Mouse (Mus musculus): ENCODE measurements around the gene Spaca4. TPM values are rescaled to one million over a fixed set of nuclear protein-coding genes. Genes with fewer than 3 reads are reported as not detected.

Gene Spaca4
- total RNA-seq, 2 experiments from 2014 or later: not detected

- DNase-seq: no peak
- intact Hi-C loops (cut with DNase I): no loop called here
Observed at GRCm38 (mm10) chr7:45678513-45678912, 47.1 kb downstream of the Spaca4 start.

- DNase-seq: no peak
- intact Hi-C loops (cut with DNase I): no loop called here
Observed at GRCm38 (mm10) chr7:45677627-45678295, 47.9 kb downstream of the Spaca4 start.

Other genes with a start within 250 kb of the Spaca4 start
- gene Tulp2, start 243.9 kb downstream of the Spaca4 start, total RNA-seq (2021): under 1 TPM in 1 of 2 experiments, not detected in 1; 0.16 TPM
- gene Gm45808, start 239.0 kb downstream of the Spaca4 start, total RNA-seq (2021): 1 to 10 TPM; 5.4 to 5.8 TPM
- 1 to 10 TPM; 7.6 to 7.7 TPM for gene Dhdh, start 237.0 kb downstream of the Spaca4 start, total RNA-seq (2021)
- gene Nucb1, start 215.4 kb downstream of the Spaca4 start, total RNA-seq (2021): 100 to 1,000 TPM; 140 to 148 TPM
- 10 to 100 TPM; 32.0 to 32.9 TPM for gene Ppp1r15a, start 199.5 kb downstream of the Spaca4 start, total RNA-seq (2021)
- 1 to 10 TPM; 2.7 to 3.2 TPM for gene Plekha4, start 199.5 kb downstream of the Spaca4 start, total RNA-seq (2021)
- gene Hsd17b14, start 170.9 kb downstream of the Spaca4 start, total RNA-seq (2021): under 1 TPM; 0.41 to 0.67 TPM
- 100 to 1,000 TPM; 232 to 235 TPM for gene Bcat2, start 155.7 kb downstream of the Spaca4 start, total RNA-seq (2021)
- not detected for gene Fgf21, start 110.3 kb downstream of the Spaca4 start, total RNA-seq (2021)
- gene Fut1, start 108.5 kb downstream of the Spaca4 start, total RNA-seq (2021): not detected
- under 1 TPM in 1 of 2 experiments, not detected in 1; 0.30 TPM for gene Izumo1, start 104.0 kb downstream of the Spaca4 start, total RNA-seq (2021)
- 10 to 100 TPM; 30.0 to 31.8 TPM for gene Rasip1, start 98.3 kb downstream of the Spaca4 start, total RNA-seq (2021)
- 1 to 10 TPM; 4.3 to 7.5 TPM for gene Mamstr, start 85.8 kb downstream of the Spaca4 start, total RNA-seq (2021)
- 1 to 10 TPM in 1 of 2 experiments, under 1 TPM in 1; 0.28 to 2.0 TPM for gene Fut2, start 59.4 kb downstream of the Spaca4 start, total RNA-seq (2021)
- gene Ntn5, start 41.8 kb downstream of the Spaca4 start, total RNA-seq (2021): under 1 TPM in 1 of 2 experiments, not detected in 1; 0.22 TPM
- gene Sec1, start 31.4 kb downstream of the Spaca4 start, total RNA-seq (2021): under 1 TPM in 1 of 2 experiments, not detected in 1; 0.22 TPM
- gene Car11, start 26.0 kb downstream of the Spaca4 start, total RNA-seq (2021): 1 to 10 TPM; 6.2 to 6.7 TPM
- gene Dbp, start 20.7 kb downstream of the Spaca4 start, total RNA-seq (2021): 100 to 1,000 TPM in 1 of 2 experiments, 10 to 100 TPM in 1; 44.4 to 158 TPM
- gene Rpl18, start 10.4 kb downstream of the Spaca4 start, total RNA-seq (2021): 100 to 1,000 TPM; 550 to 591 TPM
- 10 to 100 TPM; 16.2 to 18.7 TPM for gene Sphk2, start 7.8 kb downstream of the Spaca4 start, total RNA-seq (2021)
- gene Fam83e, start 4.6 kb downstream of the Spaca4 start, total RNA-seq (2021): under 1 TPM; 0.17 to 0.30 TPM
- under 1 TPM; 0.14 TPM for gene Lmtk3, start 57.9 kb upstream of the Spaca4 start, total RNA-seq (2021)
- gene Sult2b1, start 58.9 kb upstream of the Spaca4 start, total RNA-seq (2021): not detected
- gene Cyth2, start 88.8 kb upstream of the Spaca4 start, total RNA-seq (2021): 10 to 100 TPM; 67.2 to 73.0 TPM
- gene Kcnj14, start 99.0 kb upstream of the Spaca4 start, total RNA-seq (2021): under 1 TPM; 0.67 to 0.98 TPM
- 10 to 100 TPM; 11.5 to 11.6 TPM for gene Grwd1, start 105.1 kb upstream of the Spaca4 start, total RNA-seq (2021)
- gene Kdelr1, start 147.0 kb upstream of the Spaca4 start, total RNA-seq (2021): 100 to 1,000 TPM; 118 TPM
- gene Grin2d, start 152.6 kb upstream of the Spaca4 start, total RNA-seq (2021): under 1 TPM; 0.38 to 0.44 TPM
- gene Syngr4, start 170.9 kb upstream of the Spaca4 start, total RNA-seq (2021): not detected
- gene Tmem143, start 171.1 kb upstream of the Spaca4 start, total RNA-seq (2021): 100 to 1,000 TPM; 115 to 120 TPM
- 10 to 100 TPM; 20.8 to 26.8 TPM for gene Emp3, start 195.6 kb upstream of the Spaca4 start, total RNA-seq (2021)
- gene Ccdc114, start 198.3 kb upstream of the Spaca4 start, total RNA-seq (2021): 1 to 10 TPM in 1 of 2 experiments, under 1 TPM in 1; 0.98 to 1.1 TPM